Mouse (Mus musculus): Measurements from ENCODE around the gene Spdya.
"Not testable (repeated sequence)": the region's sequence is repeated elsewhere in the genome, so short reads cannot be mapped to it uniquely, and the experiment has no call there.

The Spdya gene

GRCm38 (mm10) chr17:71631806-71632205 is 79.9 kb downstream of the Spdya start:
- DNase-seq (ENCODE audit: extremely low read depth, insufficient read length, low spot score), result no peak

- no peak for DNase-seq (ENCODE audit: extremely low read depth, insufficient read length, low spot score)
Measured at GRCm38 (mm10) chr17:71633350-71633749, 81.5 kb downstream of the Spdya start.

GRCm38 (mm10) chr17:71636786-71637185 is 84.9 kb downstream of the Spdya start:
- no peak for DNase-seq (ENCODE audit: extremely low read depth, insufficient read length, low spot score)

GRCm38 (mm10) chr17:71637750-71638265 is 85.9 kb downstream of the Spdya start:
- no peak for DNase-seq (ENCODE audit: extremely low read depth, insufficient read length, low spot score)

GRCm38 (mm10) chr17:71639056-71639455 is 87.2 kb downstream of the Spdya start:
- DNase-seq (ENCODE audit: extremely low read depth, insufficient read length, low spot score), result not testable (repeated sequence)

All from 3134 (cell line).